Mouse (Mus musculus): ENCODE measurements around the gene H2al2c. TPM values are rescaled to one million over a fixed set of nuclear protein-coding genes. Genes with fewer than 3 reads are reported as not detected.
"Not testable (repeated sequence)": the region's sequence is repeated elsewhere in the genome, so short reads cannot be mapped to it uniquely, and the experiment has no call there.

The H2al2c gene
- total RNA-seq (2022): not detected

- DNase-seq (ENCODE audit: low spot score in 2 of 2): not testable (repeated sequence)
Observed at GRCm38 (mm10) chrY:2598799-2599198, at the start of gene H2al2c. Gene H2al2c, plus strand, starts transcription at chrY:2599099.

Other genes starting within 250 kb of the H2al2c start
- gene Sry, start 64.6 kb downstream of the H2al2c start, total RNA-seq (2022): not detected
- gene H2al2b, start 121.6 kb downstream of the H2al2c start, total RNA-seq (2022): not detected
- gene Gm4064, start 197.1 kb downstream of the H2al2c start, total RNA-seq (2022): not detected
- not detected for gene Rbmy, start 231.6 kb downstream of the H2al2c start, total RNA-seq (2022)
- not detected for gene Gm10256, start 231.6 kb downstream of the H2al2c start, total RNA-seq (2022)